Mouse (Mus musculus): Measurements from ENCODE around the gene Olfr559.

GRCm38 (mm10) chr7:102727391-102727790 is at the start of gene Olfr559:
- TF ChIP-seq POLR2A (IDR thresholded peaks at IDR 0.05; ENCODE audit: low read depth, low read length) (no peak), CTCF (IDR thresholded peaks at IDR 0.05; ENCODE audit: borderline replicate concordance, insufficient read depth, low read length) (no peak)
